Mouse (Mus musculus) embryo, embryonic 11 days (tissue): Measurements from ENCODE around the gene Col12a1.
"Not testable (repeated sequence)": the region's sequence is repeated elsewhere in the genome, so short reads cannot be mapped to it uniquely, and the experiment has no call there.

Source experiments
- DNase-seq: peaks from one replicate; pipeline ENCODE4 v3.0.0-alpha.2; 2015

Col12a1 gene

GRCm38 (mm10) chr9:79689342-79689741 lies 29.3 kb downstream of the Col12a1 start:
- DNase-seq: peak; percentile 16

DNA sequence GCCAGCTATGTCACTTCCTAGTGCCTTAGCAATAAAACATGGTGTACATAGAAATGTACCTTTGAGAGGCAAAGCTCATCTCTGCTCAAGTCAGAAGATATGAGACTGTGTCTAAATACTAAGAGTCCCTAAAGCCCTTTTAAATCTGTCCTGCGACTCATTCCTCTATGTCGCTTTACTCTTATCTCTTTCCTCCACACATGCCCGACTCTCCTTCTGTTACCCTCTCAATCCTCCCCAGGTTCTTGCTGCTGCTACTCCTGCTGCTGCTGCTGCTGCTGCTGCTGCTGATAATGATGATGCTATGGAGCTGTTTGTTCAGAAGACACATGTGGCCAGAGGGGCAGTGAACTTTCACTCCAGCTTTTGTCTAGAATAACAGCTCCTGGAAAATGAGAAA lies 31.4 kb downstream of the Col12a1 start:
- no peak for DNase-seq

GRCm38 (mm10) chr9:79686049-79686448 lies 32.6 kb downstream of the Col12a1 start:
- no peak for DNase-seq

DNA sequence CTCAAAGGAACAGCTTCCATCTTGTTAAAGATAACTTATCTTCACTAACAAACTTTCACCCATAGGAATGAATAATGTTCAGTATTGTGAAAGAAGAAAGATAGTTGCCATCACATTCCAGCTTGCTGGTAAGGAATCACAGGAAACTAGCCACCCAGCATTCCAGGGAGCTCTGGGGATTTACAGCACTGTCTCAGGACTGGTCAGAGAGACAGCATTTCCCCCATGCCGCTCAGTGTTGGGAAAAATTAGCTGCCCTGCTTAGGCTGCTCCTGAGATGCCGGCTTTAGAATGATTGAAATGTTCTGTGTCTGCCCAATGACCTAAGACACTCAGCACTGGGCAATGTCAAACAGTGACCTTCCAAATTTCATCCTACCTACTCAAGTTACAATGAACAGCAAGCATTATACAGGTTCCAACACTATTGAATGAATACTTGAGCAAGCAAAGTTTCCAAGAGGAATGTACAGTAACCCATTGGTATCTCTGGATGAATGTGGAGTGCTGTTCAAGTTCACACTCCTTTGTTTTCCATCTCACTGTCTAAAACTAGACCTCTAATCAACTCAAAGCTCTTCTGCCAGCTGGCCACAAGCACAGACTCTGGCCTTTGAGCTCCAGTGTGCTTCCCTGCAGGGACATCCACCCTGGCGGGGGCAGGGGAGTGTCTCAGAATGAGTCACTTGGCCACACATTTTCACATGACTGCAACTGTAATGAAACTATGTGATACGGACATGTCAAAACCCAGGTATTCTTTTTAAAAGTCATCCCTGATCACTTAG lies 38.0 kb downstream of the Col12a1 start:
- DNase-seq: peak; percentile 9

DNA sequence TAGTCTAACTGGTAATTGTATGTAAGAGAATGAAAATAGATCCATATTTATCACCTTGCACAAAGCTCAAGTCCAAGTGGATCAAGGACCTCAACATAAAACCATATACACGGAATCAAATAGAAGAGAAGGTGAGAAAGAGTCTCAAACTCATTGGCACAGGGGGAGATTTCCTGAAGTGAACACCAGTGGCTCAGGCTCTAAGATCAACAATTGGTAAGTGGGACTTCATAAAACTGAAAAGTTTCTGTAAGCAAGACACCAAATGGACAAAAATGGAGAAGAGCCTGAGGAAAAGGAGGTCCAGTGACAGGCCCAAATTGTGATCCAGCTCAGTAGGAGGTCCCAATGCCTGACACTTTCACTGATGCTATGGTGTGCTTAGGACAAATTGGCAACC lies 49.8 kb downstream of the Col12a1 start:
- DNase-seq: not testable (repeated sequence)

GRCm38 (mm10) chr9:79653327-79654150 lies 65.1 kb downstream of the Col12a1 start:
- no peak for DNase-seq

DNA sequence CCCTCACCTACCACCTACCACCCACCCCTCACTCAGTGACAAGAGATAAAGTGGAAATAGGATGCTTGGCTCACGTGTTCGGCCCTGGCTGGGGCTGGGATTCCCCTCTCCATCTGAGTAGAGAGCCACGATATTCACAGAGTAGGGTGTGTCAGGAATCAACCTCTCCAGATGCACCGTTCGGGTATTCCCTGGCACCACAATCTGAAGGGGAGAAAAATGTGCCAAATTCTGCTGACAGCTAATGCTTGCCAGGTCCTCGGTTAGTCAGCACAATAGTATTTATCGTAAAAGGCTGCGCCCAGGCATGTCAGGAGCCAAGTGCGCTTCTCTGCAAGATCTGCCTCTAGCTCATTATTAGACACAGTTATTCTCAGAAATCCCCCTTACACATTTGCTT lies 70.0 kb downstream of the Col12a1 start:
- DNase-seq: no peak

GRCm38 (mm10) chr9:79645757-79646156 lies 72.9 kb downstream of the Col12a1 start:
- peak; percentile 11 for DNase-seq

GRCm38 (mm10) chr9:79639430-79640090 lies 79.1 kb downstream of the Col12a1 start:
- DNase-seq: no peak

DNA sequence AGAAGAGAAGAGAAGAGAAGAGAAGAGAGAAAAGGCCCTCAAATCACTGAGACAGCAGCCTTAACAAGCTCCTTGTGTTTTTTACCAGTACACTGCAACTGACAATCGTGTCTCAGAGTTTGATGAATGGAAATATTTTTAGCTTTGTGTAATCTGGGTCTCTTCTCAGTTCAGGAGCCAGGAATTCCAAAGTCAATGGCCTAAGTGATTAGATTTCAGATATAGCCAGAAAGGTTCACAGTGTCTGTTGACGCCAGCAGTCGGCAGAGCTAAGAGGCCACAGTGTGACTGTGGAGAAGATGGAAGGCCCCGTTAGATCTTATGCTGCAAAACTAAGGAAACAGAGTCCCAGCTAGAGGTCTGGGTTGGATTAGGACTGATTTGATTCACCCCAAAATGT lies 80.8 kb downstream of the Col12a1 start:
- DNase-seq: no peak

GRCm38 (mm10) chr9:79634076-79634475 lies 84.6 kb downstream of the Col12a1 start:
- DNase-seq: no peak

DNA sequence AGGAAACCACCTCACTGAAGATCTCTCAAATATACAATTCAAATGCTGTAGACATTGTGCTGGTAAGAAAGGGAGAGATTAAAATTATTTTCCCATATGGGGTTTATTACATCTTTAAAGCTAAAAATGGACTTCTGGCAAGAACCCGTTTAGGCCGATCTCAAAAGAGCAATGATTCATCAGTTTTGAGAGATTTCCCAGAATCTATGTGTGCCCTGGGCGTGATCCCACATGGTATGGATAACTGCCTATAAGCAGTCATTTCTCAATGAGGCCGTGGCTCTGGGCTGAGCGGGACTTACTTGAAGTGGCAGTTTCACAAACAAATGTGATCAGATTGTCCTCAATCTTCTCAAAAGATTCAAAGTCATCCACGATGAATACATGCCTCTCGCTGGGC lies 87.4 kb downstream of the Col12a1 start:
- DNase-seq: no peak

GRCm38 (mm10) chr9:79618839-79619597 lies 99.6 kb downstream of the Col12a1 start:
- DNase-seq: no peak

DNA sequence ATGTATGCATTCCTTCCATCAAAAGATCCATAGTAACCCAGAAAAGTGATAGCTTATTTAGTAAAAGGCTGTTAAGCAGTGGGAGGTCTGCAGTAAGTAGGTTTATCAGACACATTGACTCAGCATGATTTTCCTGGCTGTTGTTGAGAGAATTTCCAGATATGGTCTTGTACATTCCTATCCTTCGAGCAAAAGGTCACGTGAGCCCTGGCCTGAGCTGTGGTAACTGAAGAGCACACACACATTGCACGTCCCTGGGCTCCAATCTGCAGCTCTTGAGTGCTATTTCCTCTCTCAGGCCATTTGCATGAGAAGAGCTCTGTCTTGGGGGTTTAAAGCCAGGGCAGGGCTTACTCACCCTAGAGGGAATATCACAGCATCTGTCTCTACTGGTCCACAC lies 101.3 kb downstream of the Col12a1 start:
- DNase-seq: peak; percentile 62

GRCm38 (mm10) chr9:79616040-79616439 lies 102.6 kb downstream of the Col12a1 start:
- DNase-seq: no peak

DNA sequence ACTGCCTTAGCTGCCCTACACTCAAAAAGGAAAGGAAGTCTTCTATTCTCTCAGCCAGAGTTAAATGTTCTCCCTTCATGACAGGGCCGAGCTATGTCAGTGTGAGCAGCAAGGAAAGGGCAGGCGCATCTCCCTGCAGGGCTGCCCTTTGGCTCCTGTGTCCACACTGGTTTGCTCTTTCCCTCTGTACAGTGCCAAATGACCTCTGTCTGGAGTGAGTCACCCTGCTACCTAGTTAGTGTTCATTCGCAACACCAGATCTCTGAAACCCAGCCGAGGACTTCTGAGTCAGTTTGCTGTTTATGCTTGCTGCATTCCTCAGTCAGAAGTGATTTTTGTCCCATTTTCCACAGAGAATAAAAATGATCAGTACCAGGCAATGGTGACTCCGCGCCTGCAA lies 108.3 kb downstream of the Col12a1 start:
- no peak for DNase-seq

DNA sequence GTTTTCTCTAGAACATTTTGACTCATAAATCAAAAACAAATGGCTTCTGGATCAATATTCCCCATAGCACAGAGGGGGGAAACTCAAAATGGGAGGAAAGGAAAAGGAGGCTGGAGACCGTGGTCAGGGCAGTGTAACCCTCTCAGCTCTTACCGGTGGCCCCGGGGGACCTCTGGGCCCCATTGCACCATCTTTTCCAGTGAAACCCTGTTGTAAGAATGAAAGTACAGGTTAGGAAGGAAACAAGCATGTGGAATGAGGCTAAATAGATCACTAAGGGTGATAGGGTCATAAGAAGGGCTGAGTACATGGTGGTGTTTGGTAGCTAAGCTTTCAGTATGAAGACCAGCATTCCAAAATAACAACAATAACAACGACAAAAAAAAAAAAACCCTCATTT lies 109.0 kb downstream of the Col12a1 start:
- DNase-seq: no peak

DNA sequence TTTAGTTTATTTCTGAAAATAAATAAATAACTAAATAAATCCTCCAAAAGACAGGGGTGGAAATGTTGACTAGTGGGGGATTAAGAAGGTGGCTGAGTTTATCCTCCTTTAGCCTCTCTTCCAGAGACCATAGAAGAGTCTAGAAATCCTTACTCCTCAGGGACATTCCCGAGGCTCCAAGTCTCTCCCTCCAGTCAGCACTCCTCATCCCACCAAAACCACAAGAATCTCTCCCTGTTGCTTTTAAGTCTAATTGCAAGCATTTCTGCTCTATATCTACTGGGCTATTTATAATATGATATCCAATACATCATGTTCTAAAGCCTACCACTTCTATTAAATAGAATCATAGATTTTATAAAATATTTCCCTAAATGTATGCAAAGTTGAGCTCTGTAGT lies 109.8 kb downstream of the Col12a1 start:
- no peak for DNase-seq

DNA sequence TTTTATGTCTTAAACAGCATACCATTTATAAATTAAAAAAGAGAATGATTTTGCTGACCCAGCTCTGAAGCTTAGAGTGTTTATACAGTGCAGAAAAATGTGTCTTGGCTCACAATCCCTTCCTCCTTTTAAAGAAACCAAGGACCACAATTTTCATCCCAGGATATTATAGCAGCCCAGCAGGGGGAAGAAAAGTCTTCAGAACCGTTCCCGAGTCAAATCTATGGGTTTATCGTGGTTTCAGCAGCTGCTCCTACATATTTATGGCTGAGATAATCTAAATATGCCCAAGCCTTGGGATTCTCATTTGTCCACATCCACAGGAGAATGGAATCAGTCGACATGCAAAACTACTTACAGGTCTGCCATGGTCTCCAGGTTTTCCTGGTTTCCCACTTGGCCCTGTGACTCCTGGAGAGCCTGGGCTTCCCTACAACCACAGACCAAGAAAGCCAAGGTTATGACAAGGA lies 110.5 kb downstream of the Col12a1 start:
- no peak for DNase-seq

- no peak for DNase-seq
Measured at GRCm38 (mm10) chr9:79606122-79606521, 112.5 kb downstream of the Col12a1 start.

DNA sequence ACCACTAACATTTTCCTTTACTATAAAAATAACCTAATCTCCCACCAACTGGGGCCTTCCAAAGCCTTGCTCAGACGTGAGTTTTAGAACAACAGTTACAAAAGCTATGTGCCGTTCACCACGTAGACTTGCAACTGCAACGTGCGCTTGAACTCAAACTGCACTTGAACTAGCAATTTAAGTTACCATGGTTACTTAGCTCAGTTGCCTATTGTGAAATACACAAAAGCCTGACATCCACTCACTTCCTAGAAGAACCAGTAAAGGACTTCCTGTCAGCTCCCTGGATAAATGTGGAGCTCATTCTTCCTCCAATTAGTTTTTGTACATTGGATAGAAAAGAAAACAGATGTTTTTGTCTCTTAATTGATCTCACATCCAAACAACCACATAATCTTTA lies 112.9 kb downstream of the Col12a1 start:
- DNase-seq: peak; percentile 52

- DNase-seq: no peak
Measured at GRCm38 (mm10) chr9:79604546-79604945, 114.1 kb downstream of the Col12a1 start.

- DNase-seq: no peak
Measured at GRCm38 (mm10) chr9:79603448-79603847, 115.2 kb downstream of the Col12a1 start.
